Mouse (Mus musculus): ENCODE measurements at regions not wholly inside any gene's neighbourhood (a gene's known extent, or its start where the extent isn't known, plus 50 kb on each side); places are given as distances from the start of the nearest gene placed in this dataset.

- TF ChIP-seq CTCF (IDR thresholded peaks at IDR 0.05) (no peak), EP300 (IDR thresholded peaks at IDR 0.05) (no peak)
Measured at GRCm38 (mm10) chr8:35089519-35089918, 676.1 kb upstream of the Gm19410 start.
